Mouse (Mus musculus): ENCODE data around the gene Cabp5.
"Not testable (repeated sequence)": the region's sequence is repeated elsewhere in the genome, so short reads cannot be mapped to it uniquely, and the experiment has no call there.

Cabp5 gene

GRCm38 (mm10) chr7:13397832-13398231 lies at the start of gene Cabp5:
Gene Cabp5, plus strand, starts transcription at chr7:13398132.
- no peak for DNase-seq

GRCm38 (mm10) chr7:13355943-13356342 lies 42.0 kb upstream of the Cabp5 start:
- no peak for DNase-seq

- no peak for DNase-seq
Observed at GRCm38 (mm10) chr7:13380588-13380987, 17.3 kb upstream of the Cabp5 start.

- not testable (repeated sequence) for DNase-seq
Observed at GRCm38 (mm10) chr7:13450541-13450940, 52.6 kb downstream of the Cabp5 start, which contains the start of gene Bsph1. Gene Bsph1, plus strand, starts transcription at chr7:13450841.
